Mouse (Mus musculus): ENCODE data around the gene Gimap4.

- TF ChIP-seq CTCF (IDR thresholded peaks at IDR 0.05; ENCODE audit: extremely low read depth, insufficient read depth, insufficient read length, insufficient replicate concordance): no peak
- TF ChIP-seq POLR2A (IDR thresholded peaks at IDR 0.05; ENCODE audit: low read depth, low read length): no peak
Measured at GRCm38 (mm10) chr6:48648779-48649178, 35.6 kb upstream of the Gimap4 start.
